Mouse (Mus musculus): Measurements from ENCODE around the gene Gng5.

Gene Gng5

GRCm38 (mm10) chr3:146499431-146500002 lies at the start of gene Gng5, which contains the start of gene Spata1:
TSS of gene Gng5 (plus strand) at chr3:146499807.
TSS of gene Spata1 (minus strand) at chr3:146499753.
- DNase-seq, result peak; percentile 46

GRCm38 (mm10) chr3:146450371-146450841 lies 49.2 kb upstream of the Gng5 start:
- DNase-seq, result peak; percentile 94

GRCm38 (mm10) chr3:146451375-146451774 lies 48.2 kb upstream of the Gng5 start:
- DNase-seq, result no peak

- no peak for DNase-seq
Observed at GRCm38 (mm10) chr3:146462939-146463338, 36.7 kb upstream of the Gng5 start.

GRCm38 (mm10) chr3:146469226-146469625 lies 30.4 kb upstream of the Gng5 start:
- DNase-seq, result no peak

GRCm38 (mm10) chr3:146472657-146473056 lies 26.9 kb upstream of the Gng5 start:
- no peak for DNase-seq

- DNase-seq, result no peak
Observed at GRCm38 (mm10) chr3:146473741-146474140, 25.9 kb upstream of the Gng5 start.

- DNase-seq, result no peak
Observed at GRCm38 (mm10) chr3:146474428-146474827, 25.2 kb upstream of the Gng5 start.

GRCm38 (mm10) chr3:146482044-146482443 lies 17.6 kb upstream of the Gng5 start:
- no peak for DNase-seq

GRCm38 (mm10) chr3:146486464-146486863 lies 13.1 kb upstream of the Gng5 start:
- no peak for DNase-seq

- no peak for DNase-seq
Observed at GRCm38 (mm10) chr3:146494941-146495340, 4.7 kb upstream of the Gng5 start.

- no peak for DNase-seq
Observed at GRCm38 (mm10) chr3:146498989-146499388, 618 bp upstream of the Gng5 start.

- no peak for DNase-seq
Observed at GRCm38 (mm10) chr3:146500003-146500809, 599 bp downstream of the Gng5 start.

- DNase-seq, result no peak
Observed at GRCm38 (mm10) chr3:146500810-146501201, 1.2 kb downstream of the Gng5 start.

- no peak for DNase-seq
Observed at GRCm38 (mm10) chr3:146501601-146502123, 2.1 kb downstream of the Gng5 start.

GRCm38 (mm10) chr3:146506711-146507110 lies 7.1 kb downstream of the Gng5 start:
- no peak for DNase-seq

GRCm38 (mm10) chr3:146520226-146520797 lies 20.7 kb downstream of the Gng5 start:
- no peak for DNase-seq

GRCm38 (mm10) chr3:146520798-146521651 lies 21.4 kb downstream of the Gng5 start, which contains the start of gene Rpf1:
TSS of gene Rpf1 (minus strand) at chr3:146521429.
- peak; percentile 94 for DNase-seq

GRCm38 (mm10) chr3:146521652-146522020 lies 22.0 kb downstream of the Gng5 start:
- DNase-seq, result no peak

- DNase-seq, result no peak
Observed at GRCm38 (mm10) chr3:146528335-146528734, 28.7 kb downstream of the Gng5 start.

GRCm38 (mm10) chr3:146534986-146535385 lies 35.4 kb downstream of the Gng5 start:
- no peak for DNase-seq

GRCm38 (mm10) chr3:146540521-146541273 lies 41.1 kb downstream of the Gng5 start:
- DNase-seq, result no peak

All from right cerebral cortex, adult 18-20 months (tissue).